Mouse (Mus musculus) lung, embryonic 16.5 days (tissue): ENCODE data around the gene Acvr1b. TPM values are rescaled to one million over a fixed set of nuclear protein-coding genes. Genes with fewer than 3 reads are reported as not detected.
A peak's percentile ranks its signal among the peaks of the same experiment; 100 is the strongest.

Source experiments
- ATAC-seq: fragments of 200-750 bp; cut with Nextera tagmentation; 2 replicates; pipeline ENCODE4 v1.8.0; 2017; ENCODE audit warnings: low read depth, mild to moderate bottlenecking, moderate library complexity
- H3K27ac ChIP-seq: fragments of 300-500 bp; sonication (generic); 2 replicates; pipeline ENCODE4 v1.5.1; 2014; ENCODE audit warnings: mild to moderate bottlenecking, control low read depth, low read length
- H3K27me3 ChIP-seq: fragments of 300-500 bp; sonication (generic); 2 replicates; pipeline ENCODE4 v1.6.1; 2014; ENCODE audit warnings: low read depth, low read length, mixed read lengths; ENCODE audit not compliant: control insufficient read depth, insufficient read depth
- H3K36me3 ChIP-seq: fragments of 300-500 bp; sonication (generic); 2 replicates; pipeline ENCODE4 v1.6.1; 2014; ENCODE audit warnings: low read length; ENCODE audit not compliant: control insufficient read depth, insufficient read depth
- H3K4me1 ChIP-seq: fragments of 300-500 bp; sonication (generic); replicated peaks from 2 replicates; pipeline ENCODE4 v1.6.1; 2014; ENCODE audit warnings: low read length, mixed read lengths; ENCODE audit not compliant: control insufficient read depth, insufficient read depth
- H3K4me2 ChIP-seq: fragments of 300-500 bp; sonication (generic); 2 replicates; pipeline ENCODE4 v1.6.1; 2014; ENCODE audit warnings: low read depth, low read length, control low read depth
- H3K4me3 ChIP-seq: fragments of 300-500 bp; sonication (generic); 2 replicates; pipeline ENCODE4 v1.5.1; 2014; ENCODE audit warnings: mild to moderate bottlenecking, low read length, control low read depth
- H3K9ac ChIP-seq: fragments of 300-500 bp; sonication (generic); 2 replicates; pipeline ENCODE4 v1.6.1; 2014; ENCODE audit warnings: low read length, control low read depth
- H3K9me3 ChIP-seq: fragments of 300-500 bp; sonication (generic); 2 replicates; pipeline ENCODE4 v1.6.1; 2016; ENCODE audit warnings: low read length; ENCODE audit not compliant: control insufficient read depth
- WGBS: fragments of 180-500 bp; shearing (Covaris S2); extraction: QIAGEN DNeasy Blood & Tissue Kit; methylation state at CpG from one replicate; pipeline ENCODE4 v1.1.7; 2014; 5-methylcytosine and 5-hydroxymethylcytosine counted together
- polyA plus RNA-seq: library from polyadenylated mRNA; unstranded; fragments of >200 nt; fragmentation: Nextera tagmentation; extraction: Ambion mirVana; gene quantifications from 2 replicates; pipeline ENCODE4 v1.2.1, GENCODE M21; 2015

The Acvr1b gene
- polyA plus RNA-seq, 1 experiment from 2014 or later, result 6.8 TPM

GRCm38 (mm10) chr15:101154700-101155616, 18.9 kb upstream of the Acvr1b start:
- H3K9ac ChIP-seq, result no peak overlapping the region
- H3K4me3 ChIP-seq, result no peak overlapping the region
- no peaks in the 10 kb centered on the region for H3K36me3 ChIP-seq
- 68% methylated on average over 7 of the region's 7 CpGs for WGBS
- H3K27me3 ChIP-seq, result no peaks in the 10 kb centered on the region
- H3K27ac ChIP-seq, result no peak overlapping the region
- no peaks in the 10 kb centered on the region for H3K4me1 ChIP-seq
- ATAC-seq, result 0 out of 2 replicates have a peak, but pooled peaks have one; percentile 12
- H3K4me2 ChIP-seq, result no peak overlapping the region
- no peaks in the 10 kb centered on the region for H3K9me3 ChIP-seq

GRCm38 (mm10) chr15:101160128-101160527, 13.7 kb upstream of the Acvr1b start:
- Histone ChIP-seq H3K9me3 (no peaks in the 10 kb centered on the region), H3K4me2 (no peak overlapping the region), H3K4me1 (peaks cover 26% of the 10 kb centered on the region), H3K27ac (no peak overlapping the region), H3K9ac (no peak overlapping the region), H3K4me3 (no peak overlapping the region), H3K27me3 (no peaks in the 10 kb centered on the region), H3K36me3 (no peaks in the 10 kb centered on the region)
- WGBS, result 22% methylated on average over 1 of the region's 1 CpGs
- ATAC-seq, result no peak

- H3K9me3 ChIP-seq, result no peaks in the 10 kb centered on the region
- 38% methylated on average over 7 of the region's 7 CpGs for WGBS
- H3K4me3 ChIP-seq, result no peak overlapping the region
- peaks cover 26% of the 10 kb centered on the region for H3K4me1 ChIP-seq
- no peaks in the 10 kb centered on the region for H3K27me3 ChIP-seq
- no peak overlapping the region for H3K4me2 ChIP-seq
- H3K27ac ChIP-seq, result no peak overlapping the region
- H3K9ac ChIP-seq, result peak overlapping the region; percentile 11; the same call in 1 of the 2 replicates
- H3K36me3 ChIP-seq, result no peaks in the 10 kb centered on the region
- no peak for ATAC-seq
These were observed 13.3 kb upstream of the Acvr1b start for GRCm38 (mm10) chr15:101160591-101160990.

- Histone ChIP-seq H3K27me3 (no peaks in the 10 kb centered on the region), H3K4me3 (no peak overlapping the region), H3K27ac (no peak overlapping the region), H3K4me1 (peaks cover 26% of the 10 kb centered on the region), H3K36me3 (no peaks in the 10 kb centered on the region), H3K9me3 (no peaks in the 10 kb centered on the region), H3K9ac (no peak overlapping the region), H3K4me2 (no peak overlapping the region)
- ATAC-seq, result no peak
- 85% methylated on average over 7 of the region's 7 CpGs for WGBS
These were observed 12.3 kb upstream of the Acvr1b start for GRCm38 (mm10) chr15:101161534-101161933.

- H3K36me3 ChIP-seq, result no peaks in the 10 kb centered on the region
- peak overlapping the region; percentile 16; the same call in 1 of the 2 replicates for H3K4me2 ChIP-seq
- H3K27ac ChIP-seq, result peak overlapping the region; percentile 76
- H3K4me3 ChIP-seq, result no peak overlapping the region
- peaks cover 26% of the 10 kb centered on the region for H3K4me1 ChIP-seq
- 15% methylated on average over 15 of the region's 15 CpGs for WGBS
- ATAC-seq, result peak; percentile 91
- no peaks in the 10 kb centered on the region for H3K9me3 ChIP-seq
- H3K9ac ChIP-seq, result peak overlapping the region; percentile 30; the same call in 1 of the 2 replicates
- no peaks in the 10 kb centered on the region for H3K27me3 ChIP-seq
These were observed 10.8 kb upstream of the Acvr1b start for GRCm38 (mm10) chr15:101163056-101163458.

- Histone ChIP-seq H3K4me3 (no peak overlapping the region), H3K9me3 (no peaks in the 10 kb centered on the region), H3K4me1 (peaks cover 26% of the 10 kb centered on the region), H3K9ac (0 out of 2 replicates have a peak overlapping the region, but pooled peaks have one; percentile 20), H3K27me3 (no peaks in the 10 kb centered on the region), H3K27ac (peak overlapping the region; percentile 76), H3K36me3 (no peaks in the 10 kb centered on the region), H3K4me2 (no peak overlapping the region)
- 56% methylated on average over 5 of the region's 5 CpGs for WGBS
- peak; percentile 25; the same call in 1 of the 2 replicates for ATAC-seq
These were observed 10.0 kb upstream of the Acvr1b start for GRCm38 (mm10) chr15:101163854-101164253.

GRCm38 (mm10) chr15:101164291-101164690, 9.6 kb upstream of the Acvr1b start:
- H3K9ac ChIP-seq, result no peak overlapping the region

GRCm38 (mm10) chr15:101165658-101166437, 8.0 kb upstream of the Acvr1b start:
- Histone ChIP-seq H3K4me2 (no peak overlapping the region), H3K9me3 (no peaks in the 10 kb centered on the region), H3K27ac (no peak overlapping the region), H3K4me3 (no peak overlapping the region), H3K36me3 (no peaks in the 10 kb centered on the region), H3K4me1 (peaks cover 22% of the 10 kb centered on the region), H3K27me3 (no peaks in the 10 kb centered on the region), H3K9ac (no peak overlapping the region)
- no peak for ATAC-seq
- 48% methylated on average over 16 of the region's 16 CpGs for WGBS

More at GRCm38 (mm10) chr15:101164291-101164690, 9.6 kb upstream of the Acvr1b start:
- Histone ChIP-seq H3K9me3 (no peaks in the 10 kb centered on the region), H3K4me1 (peaks cover 26% of the 10 kb centered on the region), H3K27me3 (no peaks in the 10 kb centered on the region), H3K27ac (peak overlapping the region; percentile 76), H3K4me3 (no peak overlapping the region), H3K36me3 (no peaks in the 10 kb centered on the region), H3K4me2 (no peak overlapping the region)
- ATAC-seq, result peak; percentile 17; the same call in 1 of the 2 replicates
- 39% methylated on average over 5 of the region's 5 CpGs for WGBS

GRCm38 (mm10) chr15:101167553-101167952, 6.3 kb upstream of the Acvr1b start:
- Histone ChIP-seq H3K27ac (no peak overlapping the region), H3K27me3 (no peaks in the 10 kb centered on the region), H3K4me2 (no peak overlapping the region), H3K9me3 (no peaks in the 10 kb centered on the region), H3K36me3 (no peaks in the 10 kb centered on the region), H3K9ac (no peak overlapping the region), H3K4me3 (no peak overlapping the region), H3K4me1 (peaks cover 20% of the 10 kb centered on the region)
- ATAC-seq, result no peak
- 50% methylated on average over 11 of the region's 11 CpGs for WGBS
